Mouse (Mus musculus): ENCODE results near the gene Mark4. TPM values are rescaled to one million over a fixed set of nuclear protein-coding genes. Genes with fewer than 3 reads are reported as not detected.
A peak's percentile ranks its signal among the peaks of the same experiment; 100 is the strongest.

Mark4 gene
- total RNA-seq, 2 experiments from 2014 or later = 6.4 to 14.7 TPM

GRCm38 (mm10) chr7:19403731-19404296 is 54.8 kb downstream of the Mark4 start, which contains the start of gene Klc3:
Gene Klc3 (minus strand): TSS chr7:19404104.
- peak; percentile 83 for ATAC-seq (ENCODE audit: poor library complexity, severe bottlenecking)

GRCm38 (mm10) chr7:19402535-19403112 is 56.0 kb downstream of the Mark4 start:
- ATAC-seq (ENCODE audit: poor library complexity, severe bottlenecking) = no peak

DNA sequence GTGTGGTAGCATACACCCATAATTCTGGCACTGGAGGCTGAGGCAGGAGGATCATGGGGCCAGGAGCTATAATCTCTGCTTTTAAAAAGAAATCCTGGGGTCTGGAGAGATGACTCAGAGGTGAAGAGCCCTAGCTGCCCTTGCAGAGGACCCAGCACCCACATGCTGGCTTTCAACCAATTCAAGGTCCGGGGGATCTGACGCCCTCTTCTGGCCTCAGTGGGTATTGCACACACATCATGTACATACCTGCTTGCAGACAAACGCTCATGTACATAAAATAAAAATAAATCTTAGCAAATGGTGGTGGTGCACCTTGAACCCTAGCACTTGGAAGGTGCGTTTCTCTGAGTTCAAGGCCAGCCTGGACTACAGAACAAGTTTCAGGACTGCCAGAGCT is 57.7 kb downstream of the Mark4 start:
- ATAC-seq (ENCODE audit: poor library complexity, severe bottlenecking) = no peak

- peak; percentile 43; the same call in 1 of the 2 replicates for ATAC-seq (ENCODE audit: poor library complexity, severe bottlenecking)
These were observed 58.9 kb downstream of the Mark4 start for GRCm38 (mm10) chr7:19399496-19400280.

GRCm38 (mm10) chr7:19394484-19394883 is 64.1 kb downstream of the Mark4 start:
- no peak for ATAC-seq (ENCODE audit: poor library complexity, severe bottlenecking)

GRCm38 (mm10) chr7:19388699-19389413 is 69.8 kb downstream of the Mark4 start:
- ATAC-seq (ENCODE audit: poor library complexity, severe bottlenecking) = no peak

GRCm38 (mm10) chr7:19383708-19384107 is 74.9 kb downstream of the Mark4 start:
- no peak for ATAC-seq (ENCODE audit: poor library complexity, severe bottlenecking)

DNA sequence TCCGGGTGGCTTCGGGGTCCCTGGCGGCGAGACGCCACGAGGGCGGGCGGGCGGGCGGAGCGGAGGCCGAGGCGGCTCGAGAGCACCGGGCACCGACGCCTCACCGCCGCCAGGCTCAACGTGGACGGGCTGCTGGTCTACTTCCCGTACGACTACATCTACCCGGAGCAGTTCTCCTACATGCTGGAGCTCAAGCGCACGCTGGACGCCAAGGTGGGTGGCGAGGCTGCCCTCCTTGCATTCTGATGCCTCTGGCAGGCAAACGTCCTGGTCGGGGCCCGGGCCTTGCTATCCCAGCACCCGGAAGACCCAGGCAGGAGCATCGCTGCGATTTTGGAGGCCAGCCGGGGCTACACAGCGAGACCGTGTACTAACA is 76.5 kb downstream of the Mark4 start:
- ATAC-seq (ENCODE audit: poor library complexity, severe bottlenecking) = peak; percentile 48

DNA sequence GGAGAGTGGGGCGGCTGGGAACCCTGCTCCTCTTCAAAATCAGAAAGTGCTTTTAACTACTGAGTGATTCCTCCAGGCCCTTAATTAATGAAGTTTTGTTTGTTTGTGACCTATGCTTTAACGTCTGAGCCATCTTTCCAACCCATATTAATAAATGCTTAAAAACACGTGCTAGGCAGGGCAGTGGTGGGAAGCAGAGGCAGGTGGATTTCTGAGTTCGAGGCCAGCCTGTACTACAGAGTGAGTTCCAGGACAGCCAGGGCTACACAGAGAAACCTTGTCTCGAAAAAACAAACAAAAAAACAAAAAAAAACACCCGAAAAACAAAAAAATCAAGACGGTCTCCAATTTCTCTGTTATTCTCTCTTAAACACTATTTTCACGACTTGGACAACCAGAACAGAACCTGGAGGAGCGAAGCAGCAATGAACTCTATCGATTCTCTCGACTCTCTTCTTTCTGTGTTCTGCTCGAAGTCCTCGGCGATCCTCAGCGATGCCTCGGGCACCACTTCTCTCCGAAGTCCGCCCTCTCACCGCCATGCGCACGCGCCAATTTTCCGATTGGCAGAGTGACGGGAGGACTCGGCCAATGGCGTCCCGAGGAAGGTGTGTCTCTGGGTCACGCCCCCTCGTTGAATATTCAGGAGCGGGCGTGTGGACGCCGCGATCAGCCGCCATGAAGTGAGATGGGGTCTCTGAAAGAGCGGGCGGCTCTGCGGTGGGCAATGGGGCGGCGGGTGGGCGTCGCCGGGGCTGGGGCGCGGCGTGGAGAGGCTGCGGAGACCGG is 77.0 kb downstream of the Mark4 start, which contains the start of gene Ercc2:
TSS of gene Ercc2 (plus strand) at position 634 of the 789 bp plus-strand sequence.
- peak; percentile 100 for ATAC-seq (ENCODE audit: poor library complexity, severe bottlenecking)

GRCm38 (mm10) chr7:19378049-19378448 is 80.6 kb downstream of the Mark4 start:
- ATAC-seq (ENCODE audit: poor library complexity, severe bottlenecking) = no peak

DNA sequence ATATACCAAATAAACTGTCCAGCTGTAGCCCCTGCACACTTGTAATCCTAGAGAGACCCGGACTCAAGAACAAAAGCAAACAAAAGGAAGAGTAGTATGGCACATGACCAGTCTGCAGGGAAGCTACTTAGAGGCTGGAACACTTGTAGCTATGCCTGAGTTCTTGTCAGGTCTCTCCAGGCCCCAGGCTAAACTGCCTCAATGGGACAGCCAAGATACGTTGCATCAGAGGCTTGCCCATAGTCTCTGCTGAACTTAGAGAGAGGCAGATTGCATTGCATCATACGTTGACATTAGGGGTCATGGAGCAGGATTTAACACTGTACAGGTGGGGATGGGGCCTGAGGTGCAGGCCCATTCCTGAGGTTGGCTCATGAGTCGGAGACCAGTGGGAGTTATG is 82.6 kb downstream of the Mark4 start:
- no peak for ATAC-seq (ENCODE audit: poor library complexity, severe bottlenecking)

DNA sequence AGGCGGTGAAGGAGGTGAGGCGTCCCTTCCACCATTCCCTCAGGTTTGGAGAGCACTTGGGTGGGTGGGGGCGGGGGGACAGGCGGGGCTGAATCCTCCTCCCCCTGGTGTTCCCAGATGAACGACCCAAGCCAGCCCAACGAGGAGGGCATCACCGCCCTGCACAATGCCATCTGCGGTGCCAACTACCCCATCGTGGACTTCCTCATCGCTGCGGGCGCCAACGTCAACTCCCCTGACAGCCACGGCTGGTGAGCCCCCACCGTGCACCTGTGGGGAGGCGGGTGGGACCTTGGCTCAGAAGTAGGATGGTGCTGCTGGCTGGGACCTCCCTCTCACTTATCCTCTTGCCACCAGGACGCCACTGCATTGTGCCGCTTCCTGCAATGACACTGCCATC is 83.3 kb downstream of the Mark4 start:
- no peak for ATAC-seq (ENCODE audit: poor library complexity, severe bottlenecking)

Other genes with a start within 250 kb of the Mark4 start
- not detected in 2 replicates for gene Gpr4, start 246.3 kb downstream of the Mark4 start, total RNA-seq (2015)
- 0.12 TPM in 1 of 2 replicates, not detected in the other for gene Gpr4, start 246.3 kb downstream of the Mark4 start, total RNA-seq (2017)
- gene Opa3, start 230.5 kb downstream of the Mark4 start, total RNA-seq (2015) = 12.3 and 15.7 TPM in 2 replicates
- gene Opa3, start 230.5 kb downstream of the Mark4 start, total RNA-seq (2017) = 18.2 and 20.7 TPM in 2 replicates
- gene Vasp, start 187.0 kb downstream of the Mark4 start, total RNA-seq (2015) = 122 and 129 TPM in 2 replicates
- gene Vasp, start 187.0 kb downstream of the Mark4 start, total RNA-seq (2017) = 180 and 227 TPM in 2 replicates
- not detected in 2 replicates for gene Ppm1n, start 178.8 kb downstream of the Mark4 start, total RNA-seq (2015)
- gene Ppm1n, start 178.8 kb downstream of the Mark4 start, total RNA-seq (2017) = not detected in 2 replicates
- 0.48 TPM in 1 of 2 replicates, not detected in the other for gene Rtn2, start 176.2 kb downstream of the Mark4 start, total RNA-seq (2015)
- not detected in 2 replicates for gene Rtn2, start 176.2 kb downstream of the Mark4 start, total RNA-seq (2017)
- 24.0 and 25.4 TPM in 2 replicates for gene Fosb, start 148.8 kb downstream of the Mark4 start, total RNA-seq (2015)
- 26.9 and 30.4 TPM in 2 replicates for gene Fosb, start 148.8 kb downstream of the Mark4 start, total RNA-seq (2017)
- 18.9 and 26.4 TPM in 2 replicates for gene Ercc1, start 114.0 kb downstream of the Mark4 start, total RNA-seq (2015)
- gene Ercc1, start 114.0 kb downstream of the Mark4 start, total RNA-seq (2017) = 17.5 and 21.4 TPM in 2 replicates
- gene Cd3eap, start 99.3 kb downstream of the Mark4 start, total RNA-seq (2015) = 3.4 TPM in 2 replicates
- gene Cd3eap, start 99.3 kb downstream of the Mark4 start, total RNA-seq (2017) = 9.0 and 11.5 TPM in 2 replicates
- gene Ppp1r13l, start 99.1 kb downstream of the Mark4 start, total RNA-seq (2015) = 4.1 and 4.2 TPM in 2 replicates
- gene Ppp1r13l, start 99.1 kb downstream of the Mark4 start, total RNA-seq (2017) = 0.45 TPM in 1 of 2 replicates, not detected in the other
- gene Ercc2, start 76.8 kb downstream of the Mark4 start, total RNA-seq (2015) = 4.9 and 5.7 TPM in 2 replicates
- 12.6 and 19.2 TPM in 2 replicates for gene Ercc2, start 76.8 kb downstream of the Mark4 start, total RNA-seq (2017)
- gene Klc3, start 54.7 kb downstream of the Mark4 start, total RNA-seq (2015) = 0.09 TPM in 1 of 2 replicates, not detected in the other
- not detected in 2 replicates for gene Klc3, start 54.7 kb downstream of the Mark4 start, total RNA-seq (2017)
- gene Ckm, start 54.0 kb downstream of the Mark4 start, total RNA-seq (2015) = 0.14 and 0.18 TPM in 2 replicates
- 0.26 and 0.45 TPM in 2 replicates for gene Ckm, start 54.0 kb downstream of the Mark4 start, total RNA-seq (2017)
- gene Exoc3l2, start 4.5 kb upstream of the Mark4 start, total RNA-seq (2015) = 0.09 and 0.14 TPM in 2 replicates
- 0.28 and 0.62 TPM in 2 replicates for gene Exoc3l2, start 4.5 kb upstream of the Mark4 start, total RNA-seq (2017)
- 3.9 and 6.2 TPM in 2 replicates for gene Bloc1s3, start 49.5 kb upstream of the Mark4 start, total RNA-seq (2015)
- gene Bloc1s3, start 49.5 kb upstream of the Mark4 start, total RNA-seq (2017) = 2.7 and 4.0 TPM in 2 replicates
- gene Trappc6a, start 49.6 kb upstream of the Mark4 start, total RNA-seq (2015) = 27.1 and 32.1 TPM in 2 replicates
- 15.3 and 18.0 TPM in 2 replicates for gene Trappc6a, start 49.6 kb upstream of the Mark4 start, total RNA-seq (2017)
- gene Nkpd1, start 59.0 kb upstream of the Mark4 start, total RNA-seq (2015) = 0.23 TPM in 1 of 2 replicates, not detected in the other
- not detected in 2 replicates for gene Nkpd1, start 59.0 kb upstream of the Mark4 start, total RNA-seq (2017)
- 10.4 and 13.1 TPM in 2 replicates for gene Ppp1r37, start 104.3 kb upstream of the Mark4 start, total RNA-seq (2015)
- 14.1 and 14.3 TPM in 2 replicates for gene Ppp1r37, start 104.3 kb upstream of the Mark4 start, total RNA-seq (2017)
- gene Zfp296, start 118.5 kb upstream of the Mark4 start, total RNA-seq (2015) = 4.5 and 5.4 TPM in 2 replicates
- 3.2 and 4.8 TPM in 2 replicates for gene Zfp296, start 118.5 kb upstream of the Mark4 start, total RNA-seq (2017)
- gene Gemin7, start 118.8 kb upstream of the Mark4 start, total RNA-seq (2015) = 78.2 and 107 TPM in 2 replicates
- gene Gemin7, start 118.8 kb upstream of the Mark4 start, total RNA-seq (2017) = 39.9 and 49.3 TPM in 2 replicates
- 15.8 and 23.4 TPM in 2 replicates for gene Clasrp, start 145.7 kb upstream of the Mark4 start, total RNA-seq (2015)
- 28.8 and 32.6 TPM in 2 replicates for gene Clasrp, start 145.7 kb upstream of the Mark4 start, total RNA-seq (2017)
- 8.3 and 8.6 TPM in 2 replicates for gene Relb, start 170.6 kb upstream of the Mark4 start, total RNA-seq (2015)
- gene Relb, start 170.6 kb upstream of the Mark4 start, total RNA-seq (2017) = 9.3 and 10.3 TPM in 2 replicates
- gene Clptm1, start 206.2 kb upstream of the Mark4 start, total RNA-seq (2015) = 56.6 and 62.8 TPM in 2 replicates
- gene Clptm1, start 206.2 kb upstream of the Mark4 start, total RNA-seq (2017) = 33.2 and 37.8 TPM in 2 replicates
- 90.8 and 107 TPM in 2 replicates for gene Apoc2, start 219.1 kb upstream of the Mark4 start, total RNA-seq (2015)
- 79.2 and 97.6 TPM in 2 replicates for gene Apoc2, start 219.1 kb upstream of the Mark4 start, total RNA-seq (2017)
- not detected in 2 replicates for gene Gm44805, start 222.6 kb upstream of the Mark4 start, total RNA-seq (2015)
- gene Gm44805, start 222.6 kb upstream of the Mark4 start, total RNA-seq (2017) = not detected in 2 replicates
- not detected in 2 replicates for gene Apoc4, start 222.7 kb upstream of the Mark4 start, total RNA-seq (2015)
- gene Apoc4, start 222.7 kb upstream of the Mark4 start, total RNA-seq (2017) = 0.04 TPM in 1 of 2 replicates, not detected in the other
- gene Apoc1, start 233.8 kb upstream of the Mark4 start, total RNA-seq (2015) = 3.8 and 7.8 TPM in 2 replicates
- 4.2 and 15.8 TPM in 2 replicates for gene Apoc1, start 233.8 kb upstream of the Mark4 start, total RNA-seq (2017)
- gene Apoe, start 240.4 kb upstream of the Mark4 start, total RNA-seq (2015) = 104 and 106 TPM in 2 replicates
- gene Apoe, start 240.4 kb upstream of the Mark4 start, total RNA-seq (2017) = 609 and 642 TPM in 2 replicates

Data from megakaryocyte, adult 5-6 weeks (primary cell).